Mouse (Mus musculus) macrophage (primary cell): ENCODE results near the gene Samhd1. TPM values are rescaled to one million over a fixed set of nuclear protein-coding genes. Genes with fewer than 3 reads are reported as not detected.
A peak's percentile ranks its signal among the peaks of the same experiment; 100 is the strongest.

Source experiments
- H3K27ac ChIP-seq: fragments of 350-480 bp; formaldehyde crosslinking; 2 replicates; pipeline ENCODE4 v1.9.0; 2021
- H3K36me3 ChIP-seq: fragments of 350-480 bp; formaldehyde crosslinking; 2 replicates; pipeline ENCODE4 v1.9.0; 2021; ENCODE audit errors: inconsistent target
- H3K4me3 ChIP-seq: fragments of 350-480 bp; formaldehyde crosslinking; 2 replicates; pipeline ENCODE4 v1.9.0; 2021; ENCODE audit errors: inconsistent target
- H3K79me2 ChIP-seq: fragments of 350-480 bp; formaldehyde crosslinking; 2 replicates; pipeline ENCODE4 v1.9.0; 2021; ENCODE audit errors: inconsistent target
- WGBS: methylation state at CpG from one replicate; pipeline ENCODE4 v1.1.7; 2026; ENCODE audit warnings: inconsistent platforms; ENCODE audit not compliant: missing documents; 5-methylcytosine and 5-hydroxymethylcytosine counted together
- polyA plus RNA-seq: library from polyadenylated mRNA; stranded (reverse); fragments of 250-400 nt; gene quantifications from 3 replicates; pipeline ENCODE4 v1.2.4, GENCODE M21; 2018; ENCODE audit warnings: inconsistent platforms

Samhd1 gene
- polyA plus RNA-seq, 1 experiment from 2014 or later, result 460 TPM

- H3K79me2 ChIP-seq, result peaks cover 78% of the 10 kb centered on the region
- H3K36me3 ChIP-seq, result peaks cover 19% of the 10 kb centered on the region
- WGBS, result 83% methylated on average over 1 of the region's 1 CpGs
- H3K27ac ChIP-seq, result peak overlapping the region; percentile 84
- H3K4me3 ChIP-seq, result no peak overlapping the region; the same call in 1 of the 2 replicates
Measured at GRCm38 (mm10) chr2:157132086-157132485, 3.0 kb downstream of the Samhd1 start.

- Histone ChIP-seq H3K4me3 (peak overlapping the region; percentile 44), H3K79me2 (peaks cover 90% of the 10 kb centered on the region), H3K27ac (peak overlapping the region; percentile 84), H3K36me3 (peaks cover 30% of the 10 kb centered on the region)
- 30% methylated on average over 8 of the region's 8 CpGs for WGBS
Measured at GRCm38 (mm10) chr2:157130813-157131514, 4.1 kb downstream of the Samhd1 start.

- Histone ChIP-seq H3K4me3 (peak overlapping the region; percentile 51), H3K79me2 (peaks cover 100% of the 10 kb centered on the region), H3K36me3 (peaks cover 43% of the 10 kb centered on the region), H3K27ac (peak overlapping the region; percentile 84)
- WGBS, result 3% methylated on average over 11 of the region's 11 CpGs
Measured at GRCm38 (mm10) chr2:157129601-157130164, 5.4 kb downstream of the Samhd1 start.

GRCm38 (mm10) chr2:157129096-157129495 lies 6.0 kb downstream of the Samhd1 start:
- WGBS, result 5% methylated on average over 4 of the region's 4 CpGs

GRCm38 (mm10) chr2:157128072-157128471 lies 7.0 kb downstream of the Samhd1 start:
- H3K79me2 ChIP-seq, result peaks cover 100% of the 10 kb centered on the region

More at GRCm38 (mm10) chr2:157129096-157129495, 6.0 kb downstream of the Samhd1 start:
- peak overlapping the region; percentile 51 for H3K4me3 ChIP-seq
- H3K79me2 ChIP-seq, result peaks cover 100% of the 10 kb centered on the region
- H3K36me3 ChIP-seq, result peaks cover 48% of the 10 kb centered on the region
- peak overlapping the region; percentile 84 for H3K27ac ChIP-seq

GRCm38 (mm10) chr2:157127370-157127769 lies 7.7 kb downstream of the Samhd1 start:
- 93% methylated on average over 3 of the region's 3 CpGs for WGBS
- Histone ChIP-seq H3K27ac (no peak overlapping the region), H3K36me3 (peaks cover 66% of the 10 kb centered on the region), H3K4me3 (no peak overlapping the region), H3K79me2 (peaks cover 100% of the 10 kb centered on the region)

More at GRCm38 (mm10) chr2:157128072-157128471, 7.0 kb downstream of the Samhd1 start:
- Histone ChIP-seq H3K36me3 (peaks cover 59% of the 10 kb centered on the region), H3K4me3 (no peak overlapping the region), H3K27ac (no peak overlapping the region)
- 82% methylated on average over 3 of the region's 4 CpGs for WGBS

GRCm38 (mm10) chr2:157125246-157125645 lies 9.8 kb downstream of the Samhd1 start:
- peaks cover 87% of the 10 kb centered on the region for H3K36me3 ChIP-seq

GRCm38 (mm10) chr2:157121766-157122165 lies 13.3 kb downstream of the Samhd1 start:
- Histone ChIP-seq H3K36me3 (peaks cover 91% of the 10 kb centered on the region), H3K27ac (no peak overlapping the region), H3K79me2 (peaks cover 70% of the 10 kb centered on the region), H3K4me3 (no peak overlapping the region)
- WGBS, result 93% methylated on average over 8 of the region's 8 CpGs

More at GRCm38 (mm10) chr2:157125246-157125645, 9.8 kb downstream of the Samhd1 start:
- Histone ChIP-seq H3K4me3 (no peak overlapping the region), H3K27ac (no peak overlapping the region), H3K79me2 (peaks cover 96% of the 10 kb centered on the region)
- 79% methylated on average over 3 of the region's 3 CpGs for WGBS

GRCm38 (mm10) chr2:157119075-157119474 lies 16.0 kb downstream of the Samhd1 start:
- no peak overlapping the region for H3K4me3 ChIP-seq
- peaks cover 89% of the 10 kb centered on the region for H3K36me3 ChIP-seq
- peaks cover 43% of the 10 kb centered on the region; the same call in 1 of the 2 replicates for H3K79me2 ChIP-seq
- WGBS, result 49% methylated on average over 3 of the region's 3 CpGs
- no peak overlapping the region for H3K27ac ChIP-seq

GRCm38 (mm10) chr2:157118556-157118955 lies 16.5 kb downstream of the Samhd1 start:
- 97% methylated on average over 4 of the region's 4 CpGs for WGBS
- Histone ChIP-seq H3K27ac (no peak overlapping the region), H3K4me3 (no peak overlapping the region), H3K36me3 (peaks cover 89% of the 10 kb centered on the region), H3K79me2 (peaks cover 37% of the 10 kb centered on the region; the same call in 1 of the 2 replicates)

- peaks cover 87% of the 10 kb centered on the region for H3K36me3 ChIP-seq
Measured at GRCm38 (mm10) chr2:157116964-157117363, 18.1 kb downstream of the Samhd1 start.

GRCm38 (mm10) chr2:157108236-157108635 lies 26.8 kb downstream of the Samhd1 start:
- WGBS, result 20% methylated on average over 4 of the region's 4 CpGs
- H3K36me3 ChIP-seq, result peaks cover 90% of the 10 kb centered on the region
- H3K4me3 ChIP-seq, result no peak overlapping the region
- H3K79me2 ChIP-seq, result no peaks in the 10 kb centered on the region; the same call in 1 of the 2 replicates
- H3K27ac ChIP-seq, result no peak overlapping the region

More at GRCm38 (mm10) chr2:157116964-157117363, 18.1 kb downstream of the Samhd1 start:
- WGBS, result 34% methylated on average over 3 of the region's 3 CpGs
- no peak overlapping the region for H3K27ac ChIP-seq
- peaks cover 22% of the 10 kb centered on the region; the same call in 1 of the 2 replicates for H3K79me2 ChIP-seq
- H3K4me3 ChIP-seq, result no peak overlapping the region

- H3K4me3 ChIP-seq, result no peak overlapping the region
- peaks cover 91% of the 10 kb centered on the region for H3K36me3 ChIP-seq
- H3K27ac ChIP-seq, result no peak overlapping the region
- no peaks in the 10 kb centered on the region; the same call in 1 of the 2 replicates for H3K79me2 ChIP-seq
- 95% methylated on average over 7 of the region's 8 CpGs for WGBS
Measured at GRCm38 (mm10) chr2:157104454-157104853, 30.6 kb downstream of the Samhd1 start.

- Histone ChIP-seq H3K4me3 (no peak overlapping the region), H3K79me2 (no peaks in the 10 kb centered on the region; the same call in 1 of the 2 replicates), H3K27ac (no peak overlapping the region), H3K36me3 (peaks cover 96% of the 10 kb centered on the region)
- 92% methylated on average over 2 of the region's 2 CpGs for WGBS
Measured at GRCm38 (mm10) chr2:157102256-157102655, 32.8 kb downstream of the Samhd1 start.

- 96% methylated on average over 9 of the region's 9 CpGs for WGBS
- no peak overlapping the region for H3K4me3 ChIP-seq
- no peaks in the 10 kb centered on the region; the same call in 1 of the 2 replicates for H3K79me2 ChIP-seq
- peaks cover 96% of the 10 kb centered on the region for H3K36me3 ChIP-seq
- no peak overlapping the region for H3K27ac ChIP-seq
Measured at GRCm38 (mm10) chr2:157101650-157102049, 33.4 kb downstream of the Samhd1 start.
